Mouse (Mus musculus): ENCODE measurements at regions not wholly inside any gene's neighbourhood (a gene's known extent, or its start where the extent isn't known, plus 50 kb on each side); places are given as distances from the start of the nearest gene placed in this dataset.

GRCm38 (mm10) chr12:13669453-13669852, 400.5 kb downstream of the Nbas start:
- DNase-seq (ENCODE audit: low spot score) = no peak

GRCm38 (mm10) chr12:13668485-13669022, 399.6 kb downstream of the Nbas start:
- no peak for DNase-seq (ENCODE audit: low spot score)

GRCm38 (mm10) chr12:13639336-13639735, 370.4 kb downstream of the Nbas start:
- DNase-seq (ENCODE audit: low spot score) = peak; percentile 80
